Mouse (Mus musculus): ENCODE data around the gene Dag1. TPM values are rescaled to one million over a fixed set of nuclear protein-coding genes. Genes with fewer than 3 reads are reported as not detected.
A peak's percentile ranks its signal among the peaks of the same experiment; 100 is the strongest.
"Not testable (repeated sequence)": the region's sequence is repeated elsewhere in the genome, so short reads cannot be mapped to it uniquely, and the experiment has no call there.

Dag1 gene
- total RNA-seq (2021): 100 to 1,000 TPM; 122 to 125 TPM
- long read RNA-seq, experiment 1, full-length matches to known transcripts: 3 of 23 reads
- long read RNA-seq, experiment 1, partial matches to known transcripts: 1 of 23 reads
- long read RNA-seq, experiment 1, other reads (novel, unspliced or antisense): 19 of 23 reads
- long read RNA-seq, experiment 2, full-length matches to known transcripts: 9 of 23 reads
- long read RNA-seq, experiment 2, partial matches to known transcripts: 0 of 23 reads
- long read RNA-seq, experiment 2, other reads (novel, unspliced or antisense): 14 of 23 reads

GRCm38 (mm10) chr9:108263690-108264190, at the start of gene Dag1:
Dag1 (minus strand) TSS chr9:108263958.
- intact Hi-C loops (cut with DNase I): loop anchor here (5.0 kb wide), 1 partner anchor 41 kb away; no protein-coding TSS in a partner anchor
- peak; percentile 98 for DNase-seq (ENCODE audit: low spot score in 2 of 2)

GRCm38 (mm10) chr9:108308141-108308540, 44.4 kb upstream of the Dag1 start:
- intact Hi-C loops (cut with DNase I): no loop called here
- no peak for DNase-seq (ENCODE audit: low spot score in 2 of 2)

- intact Hi-C loops (cut with DNase I): no loop called here
- DNase-seq (ENCODE audit: low spot score in 2 of 2): no peak
Observed at GRCm38 (mm10) chr9:108307021-108307807, 43.5 kb upstream of the Dag1 start.

GRCm38 (mm10) chr9:108306571-108306980, 42.8 kb upstream of the Dag1 start:
- DNase-seq (ENCODE audit: low spot score in 2 of 2): peak; percentile 46 to 62
- intact Hi-C loops (cut with DNase I): loop anchor here (1.0 kb wide), 1 partner anchor 41 kb away; the partner anchor contains the start of gene Usp4

GRCm38 (mm10) chr9:108305629-108306520, 42.1 kb upstream of the Dag1 start, which contains the start of the genes Rhoa and Tcta:
Rhoa (plus strand) TSS chr9:108306129.
Tcta (minus strand) TSS chr9:108306160.
- intact Hi-C loops (cut with DNase I): loop anchor here (1.0 kb wide), 1 partner anchor 41 kb away; the partner anchor contains the start of gene Usp4
- DNase-seq (ENCODE audit: low spot score in 2 of 2): peak; percentile 99 to 100

GRCm38 (mm10) chr9:108305170-108305569, 41.4 kb upstream of the Dag1 start:
- DNase-seq (ENCODE audit: low spot score in 2 of 2): no peak
- intact Hi-C loops (cut with DNase I): no loop called here

- DNase-seq (ENCODE audit: low spot score in 2 of 2): no peak
- intact Hi-C loops (cut with DNase I): no loop called here
Observed at GRCm38 (mm10) chr9:108304716-108305115, 41.0 kb upstream of the Dag1 start.

GRCm38 (mm10) chr9:108301853-108302252, 38.1 kb upstream of the Dag1 start:
- DNase-seq (ENCODE audit: low spot score in 2 of 2): no peak
- intact Hi-C loops (cut with DNase I): no loop called here

- intact Hi-C loops (cut with DNase I): no loop called here
- DNase-seq (ENCODE audit: low spot score in 2 of 2): peak; percentile 22 to 33
Observed at GRCm38 (mm10) chr9:108296453-108297355, 32.9 kb upstream of the Dag1 start, which contains the start of gene Amt. Amt (plus strand) TSS chr9:108296853.

GRCm38 (mm10) chr9:108290773-108291172, 27.0 kb upstream of the Dag1 start:
- DNase-seq (ENCODE audit: low spot score in 2 of 2): no peak
- intact Hi-C loops (cut with DNase I): no loop called here

GRCm38 (mm10) chr9:108290016-108290750, 26.4 kb upstream of the Dag1 start, which contains the start of gene Nicn1:
Nicn1 (plus strand) TSS chr9:108290429.
- DNase-seq (ENCODE audit: low spot score in 2 of 2): peak; percentile 96 to 99
- intact Hi-C loops (cut with DNase I): no loop called here

GRCm38 (mm10) chr9:108289347-108289746, 25.6 kb upstream of the Dag1 start:
- intact Hi-C loops (cut with DNase I): no loop called here
- DNase-seq (ENCODE audit: low spot score in 2 of 2): no peak

GRCm38 (mm10) chr9:108287526-108288238, 23.9 kb upstream of the Dag1 start:
- DNase-seq (ENCODE audit: low spot score in 2 of 2); intact Hi-C loops (cut with DNase I): not testable (repeated sequence)

GRCm38 (mm10) chr9:108284410-108284809, 20.7 kb upstream of the Dag1 start:
- intact Hi-C loops (cut with DNase I): loop anchor here (5.0 kb wide), 1 partner anchor 187 kb away; no protein-coding TSS in a partner anchor
- peak; percentile 73 to 79 for DNase-seq (ENCODE audit: low spot score in 2 of 2)

- DNase-seq (ENCODE audit: low spot score in 2 of 2): no peak
- intact Hi-C loops (cut with DNase I): loop anchor here (5.0 kb wide), 1 partner anchor 183 kb away; no protein-coding TSS in a partner anchor
Observed at GRCm38 (mm10) chr9:108280071-108280828, 16.5 kb upstream of the Dag1 start.

Data from left cerebral cortex, postnatal 14 days (tissue).